Mouse (Mus musculus): ENCODE results near the gene Dock2.

The Dock2 gene

GRCm38 (mm10) chr11:34528006-34528405 is 255.7 kb downstream of the Dock2 start:
- no peak for DNase-seq (ENCODE audit: low spot score in 2 of 2)

- DNase-seq (ENCODE audit: low spot score in 2 of 2) = no peak
These were observed 256.5 kb downstream of the Dock2 start for GRCm38 (mm10) chr11:34527238-34527637.

DNA sequence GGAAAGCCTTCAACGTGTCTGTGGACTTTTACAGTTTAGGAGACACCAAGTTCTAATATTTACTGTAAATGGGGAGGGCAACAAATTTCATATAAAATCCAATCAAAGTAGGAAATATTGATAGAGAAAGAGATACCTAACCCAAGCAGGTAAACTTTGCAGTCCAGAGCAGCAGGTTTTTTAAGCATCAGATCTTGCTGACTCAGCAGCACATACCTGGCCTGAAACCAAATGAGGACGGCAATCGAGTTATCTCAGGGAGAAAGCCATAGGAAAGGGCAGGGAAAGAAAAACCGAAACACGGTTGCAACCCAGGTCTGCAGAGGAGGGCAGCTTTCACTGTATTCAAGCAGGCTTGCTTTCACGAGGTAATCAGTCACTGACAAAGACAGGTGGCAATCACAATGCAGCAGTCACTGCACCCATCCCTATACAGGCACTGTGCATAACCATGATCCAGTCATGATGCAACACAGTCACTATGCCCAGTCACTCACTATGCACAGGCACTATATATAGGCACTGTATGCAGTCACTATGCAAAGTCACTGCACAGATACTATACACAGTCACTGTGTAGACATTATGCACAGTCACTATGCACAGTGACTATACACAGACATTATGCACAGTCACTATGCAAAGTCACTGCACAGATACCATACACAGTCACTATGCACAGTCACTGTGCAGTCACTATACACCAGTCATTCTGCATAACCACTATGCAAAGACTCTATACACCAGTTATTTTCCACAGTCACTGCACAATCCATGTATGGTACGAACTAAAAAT is 258.4 kb downstream of the Dock2 start:
- DNase-seq (ENCODE audit: low spot score in 2 of 2) = no peak

DNA sequence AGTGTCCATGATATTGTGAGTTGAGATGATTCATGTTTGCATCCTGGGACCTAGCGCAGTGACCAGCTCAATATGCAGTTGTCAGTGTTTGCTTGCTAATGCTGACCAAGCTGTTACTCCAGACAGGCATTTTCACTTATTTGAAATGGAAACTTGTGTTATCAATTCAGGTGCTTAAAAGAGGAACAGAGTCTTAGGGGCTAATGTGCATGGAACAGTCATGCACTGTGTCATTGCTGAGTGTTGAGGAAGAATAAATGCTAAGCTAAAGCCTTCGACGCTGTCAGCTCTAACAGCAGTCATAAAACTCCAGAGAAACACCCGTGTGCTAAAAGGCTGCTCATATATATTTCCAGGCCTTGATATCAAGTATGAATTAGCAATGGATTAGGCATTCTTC is 259.1 kb downstream of the Dock2 start:
- DNase-seq (ENCODE audit: low spot score in 2 of 2) = no peak

DNA sequence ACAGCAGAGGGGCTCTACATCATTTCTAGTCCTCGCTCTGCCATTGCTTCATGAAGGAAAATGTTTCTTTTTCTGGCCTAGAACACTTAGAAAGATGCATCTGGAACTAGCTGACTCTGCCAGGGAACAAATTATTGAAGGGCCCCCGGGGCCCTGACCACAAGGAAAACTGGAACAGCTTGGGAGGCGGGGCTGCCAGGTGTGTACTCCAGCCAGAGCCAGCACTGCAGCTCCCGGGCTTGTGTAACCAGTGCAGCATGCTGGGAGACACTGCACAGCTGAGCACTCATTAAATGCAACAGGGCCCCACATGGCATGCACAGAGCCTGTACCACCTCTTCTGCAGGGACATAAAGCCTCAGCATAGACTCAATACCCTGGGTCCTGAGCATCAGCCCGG is 265.1 kb downstream of the Dock2 start:
- DNase-seq (ENCODE audit: low spot score in 2 of 2) = peak in 1 of 2 experiments; percentile 4

DNA sequence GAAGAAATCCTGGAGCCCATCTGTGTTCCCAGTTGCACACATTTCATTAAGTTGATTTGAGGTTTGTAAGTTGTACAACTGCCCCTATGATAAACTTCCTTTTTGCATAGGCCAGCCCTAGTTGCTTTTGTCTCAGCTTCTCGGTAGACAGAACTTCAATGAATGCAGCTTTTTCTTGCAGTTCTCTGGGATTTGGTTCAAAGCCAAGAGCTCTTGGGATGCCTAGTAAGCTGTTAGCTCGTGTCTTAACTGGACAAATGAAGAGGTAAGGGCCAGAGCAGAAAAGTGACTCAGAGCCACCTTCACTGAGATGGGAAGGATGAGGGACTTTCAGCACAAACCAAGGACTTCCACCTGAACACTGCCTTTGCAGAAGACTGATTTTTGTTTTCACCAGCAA is 266.7 kb downstream of the Dock2 start:
- DNase-seq (ENCODE audit: low spot score in 2 of 2) = no peak

- no peak for DNase-seq (ENCODE audit: low spot score in 2 of 2)
These were observed 268.4 kb downstream of the Dock2 start for GRCm38 (mm10) chr11:34515301-34515700.

GRCm38 (mm10) chr11:34506390-34506789 is 277.3 kb downstream of the Dock2 start:
- no peak for DNase-seq (ENCODE audit: low spot score in 2 of 2)

- no peak for DNase-seq (ENCODE audit: low spot score in 2 of 2)
These were observed 284.0 kb downstream of the Dock2 start for GRCm38 (mm10) chr11:34499663-34500062.

DNA sequence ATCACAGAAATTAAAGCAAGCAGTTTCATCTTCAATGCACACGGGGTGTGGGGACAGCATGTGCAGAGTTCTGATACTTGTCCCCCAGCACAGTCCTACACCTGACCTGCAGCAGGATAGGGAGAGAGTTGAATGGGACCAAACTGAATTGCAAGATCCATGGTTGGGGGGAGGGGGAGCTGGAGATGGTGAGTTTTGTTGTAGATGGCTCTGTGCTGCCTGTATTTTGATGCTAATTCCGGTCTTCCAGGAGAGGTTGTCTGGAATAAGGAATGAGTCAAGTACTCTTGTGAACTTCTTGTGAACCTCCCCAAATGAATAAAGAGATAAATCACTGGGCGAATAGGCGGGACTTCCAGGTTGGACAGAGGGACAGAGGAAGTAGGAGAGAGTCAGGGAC is 289.0 kb downstream of the Dock2 start:
- no peak for DNase-seq (ENCODE audit: low spot score in 2 of 2)

DNA sequence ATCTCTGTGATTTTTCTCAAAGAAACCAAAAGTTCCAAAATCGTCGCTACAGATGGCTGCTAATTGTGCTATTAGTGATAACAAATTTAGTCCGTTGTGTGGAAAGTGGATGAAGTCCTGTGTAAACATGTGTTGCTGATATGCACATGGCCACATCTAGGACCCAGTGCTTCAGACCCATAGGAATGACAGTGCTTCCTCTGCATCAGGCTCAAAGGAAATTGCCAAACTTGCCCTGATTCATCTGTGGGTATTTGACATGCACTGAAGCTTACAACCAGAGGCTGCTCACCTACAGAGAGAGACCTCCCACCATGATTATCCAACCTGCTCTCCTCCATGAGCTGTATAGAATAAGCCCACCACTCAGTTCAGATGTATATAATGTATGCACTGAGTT is 290.7 kb downstream of the Dock2 start:
- DNase-seq (ENCODE audit: low spot score in 2 of 2) = no peak

GRCm38 (mm10) chr11:34492223-34492622 is 291.5 kb downstream of the Dock2 start:
- DNase-seq (ENCODE audit: low spot score in 2 of 2) = no peak

GRCm38 (mm10) chr11:34489548-34489947 is 294.1 kb downstream of the Dock2 start:
- no peak for DNase-seq (ENCODE audit: low spot score in 2 of 2)

- DNase-seq (ENCODE audit: low spot score in 2 of 2) = no peak
These were observed 304.4 kb downstream of the Dock2 start for GRCm38 (mm10) chr11:34479301-34479700.

DNA sequence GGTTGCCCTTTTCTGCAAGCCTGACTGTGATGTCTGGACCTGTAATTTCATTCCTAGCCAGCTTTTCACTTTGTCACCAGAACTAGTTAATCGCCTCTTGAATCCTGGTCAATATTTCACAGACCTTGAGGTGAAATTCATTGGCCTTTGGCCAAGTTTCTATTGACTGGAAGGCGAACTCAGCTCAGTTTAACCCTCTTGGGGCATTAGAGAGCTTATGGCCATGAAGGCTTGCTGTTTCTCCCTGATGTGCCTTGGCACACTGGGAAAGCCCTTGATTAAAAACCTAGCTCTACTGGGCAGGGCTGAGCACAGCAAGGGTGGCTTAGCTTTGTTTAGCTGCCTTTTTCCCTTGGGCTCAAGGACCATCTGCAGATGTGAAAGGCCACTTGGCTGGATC is 313.9 kb downstream of the Dock2 start:
- DNase-seq (ENCODE audit: low spot score in 2 of 2) = no peak

- DNase-seq (ENCODE audit: low spot score in 2 of 2) = peak in 1 of 2 experiments; percentile 10
These were observed 315.1 kb downstream of the Dock2 start for GRCm38 (mm10) chr11:34468571-34468970.

GRCm38 (mm10) chr11:34467056-34467455 is 316.6 kb downstream of the Dock2 start:
- DNase-seq (ENCODE audit: low spot score in 2 of 2) = no peak

- DNase-seq (ENCODE audit: low spot score in 2 of 2) = no peak
These were observed 333.7 kb downstream of the Dock2 start for GRCm38 (mm10) chr11:34449944-34450343.

DNA sequence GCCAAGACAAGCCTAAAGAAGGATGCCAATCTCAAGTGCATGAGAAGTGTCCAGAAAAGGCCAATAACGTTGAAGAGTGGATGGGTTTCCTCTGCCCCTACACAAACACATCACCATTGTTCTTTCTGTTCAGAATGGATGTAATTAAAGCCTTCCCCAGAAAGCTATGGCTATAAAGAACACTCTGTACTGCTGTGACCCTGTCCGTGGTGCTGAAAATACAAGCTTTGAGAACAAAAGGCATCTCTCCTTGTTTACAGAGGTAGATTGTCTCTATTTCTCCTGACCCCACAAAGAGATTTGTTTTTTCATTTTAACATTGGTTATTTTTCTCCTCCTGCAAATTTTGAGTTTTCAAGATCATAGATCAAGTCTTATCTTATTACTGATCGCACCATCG is 335.8 kb downstream of the Dock2 start:
- no peak for DNase-seq (ENCODE audit: low spot score in 2 of 2)

- no peak for DNase-seq (ENCODE audit: low spot score in 2 of 2)
These were observed 345.3 kb downstream of the Dock2 start for GRCm38 (mm10) chr11:34438429-34438828.

GRCm38 (mm10) chr11:34437446-34437845 is 346.2 kb downstream of the Dock2 start:
- no peak for DNase-seq (ENCODE audit: low spot score in 2 of 2)

GRCm38 (mm10) chr11:34431978-34432377 is 351.7 kb downstream of the Dock2 start:
- no peak for DNase-seq (ENCODE audit: low spot score in 2 of 2)

GRCm38 (mm10) chr11:34431371-34431770 is 352.3 kb downstream of the Dock2 start:
- no peak for DNase-seq (ENCODE audit: low spot score in 2 of 2)

DNA sequence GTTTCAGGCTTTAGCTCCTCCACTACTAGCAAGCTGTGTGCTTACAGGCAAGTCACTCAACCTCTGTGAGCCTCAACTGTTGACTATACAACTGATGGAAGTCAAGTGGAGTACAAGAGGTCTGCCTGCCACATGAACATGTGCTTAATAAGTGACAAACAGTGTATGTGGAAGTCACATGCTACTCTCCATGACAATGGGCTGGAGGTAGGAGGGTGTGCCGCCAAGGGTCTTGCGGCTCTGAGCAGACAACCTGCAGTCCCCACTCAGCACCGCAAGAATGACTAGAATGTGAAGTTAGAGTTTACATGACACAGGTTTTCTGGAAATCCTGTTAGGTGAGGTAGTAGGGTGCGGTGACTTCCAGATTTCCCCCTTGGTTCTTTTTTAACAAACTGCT is 352.8 kb downstream of the Dock2 start:
- DNase-seq (ENCODE audit: low spot score in 2 of 2) = no peak

Data from cerebellum, postnatal 4 days (tissue).